Comparison of ENCODE assay signal across 8 mouse cellular contexts in genomic region chr5:145279948-145280347, GRCm38 (mm10). TPM values are rescaled to one million over a fixed set of nuclear protein-coding genes. Genes with fewer than 3 reads are reported as not detected.
DNase-seq lines count a peak whose midpoint lies in the region; ATAC-seq and TF ChIP-seq lines count a peak whose summit lies in the region.

No protein-coding gene starts in this region.

- H3K4me2 ChIP-seq in midbrain, embryonic 11.5 days, result no peak overlapping the region

- H3K27ac ChIP-seq in heart, adult 2 months, result no peak overlapping the region
- H3K27ac ChIP-seq in hindbrain, embryonic 10.5 days, result no peak overlapping the region
- H3K27ac ChIP-seq in midbrain, embryonic 11.5 days (ENCODE audit: low read depth, low read length), result no peak overlapping the region

- intact Hi-C loops in heart, adult 2 months (cut with DNase I), result loop anchor here (2.0 to 5.0 kb wide), 2 partner anchors 49 to 78 kb away; partner anchors contain the start of genes Zfp655, Zkscan14 and Zkscan5

- H3K4me3 ChIP-seq in heart, adult 2 months, result peak overlapping the region; percentile 96; the same call in 1 of the 2 replicates
- H3K4me3 ChIP-seq in E14TG2a.4 (replicated peaks; ENCODE audit: low read length), result peak overlapping the region; percentile 94
- H3K4me3 ChIP-seq in hindbrain, embryonic 10.5 days, result peak overlapping the region; percentile 90
- peak overlapping the region; percentile 81; the same call in 1 of the 2 replicates for H3K4me3 ChIP-seq in midbrain, embryonic 11.5 days (ENCODE audit: low read depth, low read length)

- ATAC-seq in midbrain, embryonic 11.5 days (ENCODE audit: low FRiP score), result peak; percentile 38; the same call in 1 of the 2 replicates

- TF ChIP-seq CTCF in heart, adult 2 months (IDR thresholded peaks at IDR 0.05), result no peak
- TF ChIP-seq CTCF in E14TG2a.4 (conservative IDR thresholded peaks at IDR 0.05; ENCODE audit: low read length), result no peak

- H3K27me3 ChIP-seq in heart, adult 2 months (ENCODE audit: control insufficient read depth, insufficient read depth, low read length), result no peaks in the 10 kb centered on the region
- no peaks in the 10 kb centered on the region for H3K27me3 ChIP-seq in E14TG2a.4 (ENCODE audit: insufficient read depth, low read length)
- no peaks in the 10 kb centered on the region for H3K27me3 ChIP-seq in hindbrain, embryonic 10.5 days (ENCODE audit: insufficient read depth, poor library complexity, severe bottlenecking)
- H3K27me3 ChIP-seq in midbrain, embryonic 11.5 days (ENCODE audit: control insufficient read depth, insufficient read depth, low read length), result no peaks in the 10 kb centered on the region

- peaks cover 7% of the 10 kb centered on the region; the same call in 1 of the 2 replicates for H3K9me3 ChIP-seq in E14TG2a.4 (ENCODE audit: low read length)
- H3K9me3 ChIP-seq in hindbrain, embryonic 10.5 days, result no peaks in the 10 kb centered on the region
- no peaks in the 10 kb centered on the region for H3K9me3 ChIP-seq in midbrain, embryonic 11.5 days (ENCODE audit: control insufficient read depth, low read length)

- no peak for TF ChIP-seq POLR2A in heart, adult 2 months (IDR thresholded peaks at IDR 0.05; ENCODE audit: insufficient read depth, low read depth, low read length)

- no peak for TF ChIP-seq EP300 in heart, adult 2 months (IDR thresholded peaks at IDR 0.05; ENCODE audit: insufficient read depth, low read depth, low read length)

- DNase-seq in heart, adult 2 months, result no peak
- no peak for DNase-seq in heart, postnatal 4 days
- DNase-seq in hindbrain, embryonic 10.5 days (ENCODE audit: low spot score), result no peak
- DNase-seq in midbrain, embryonic 11.5 days (ENCODE audit: low spot score, missing footprints), result no peak
- no peak for DNase-seq in thymus, postnatal 25 days
- no peak for DNase-seq in spleen, postnatal 14 days (ENCODE audit: low spot score in 2 of 2)
- DNase-seq in right cerebral cortex, postnatal 25 days, result no peak

- no peaks in the 10 kb centered on the region for H3K79me2 ChIP-seq in heart, adult 2 months (replicated peaks; ENCODE audit: control insufficient read depth, insufficient read depth, low read length)

- no peaks in the 10 kb centered on the region for H3K36me3 ChIP-seq in heart, adult 2 months (ENCODE audit: control insufficient read depth, insufficient read depth, low read length)
- peaks cover 32% of the 10 kb centered on the region for H3K36me3 ChIP-seq in E14TG2a.4 (ENCODE audit: insufficient read depth, low read length)
- peaks cover 26% of the 10 kb centered on the region for H3K36me3 ChIP-seq in hindbrain, embryonic 10.5 days
- H3K36me3 ChIP-seq in midbrain, embryonic 11.5 days (ENCODE audit: control insufficient read depth, insufficient read depth, low read length), result peaks cover 14% of the 10 kb centered on the region

- 80% methylated on average over 2 of the region's 2 CpGs for WGBS in heart, adult 2 months
- 87% methylated on average over 2 of the region's 2 CpGs for WGBS in hindbrain, embryonic 10.5 days
- WGBS in midbrain, embryonic 11.5 days, result 97% methylated on average over 2 of the region's 2 CpGs

- peaks cover 1% of the 10 kb centered on the region; the same call in 1 of the 2 replicates for H3K4me1 ChIP-seq in heart, adult 2 months (ENCODE audit: control insufficient read depth, insufficient read depth, low read length)
- peaks cover 29% of the 10 kb centered on the region for H3K4me1 ChIP-seq in E14TG2a.4 (replicated peaks; ENCODE audit: low read depth, low read length)
- H3K4me1 ChIP-seq in hindbrain, embryonic 10.5 days (replicated peaks), result peaks cover 12% of the 10 kb centered on the region
- H3K4me1 ChIP-seq in midbrain, embryonic 11.5 days (ENCODE audit: control insufficient read depth, insufficient read depth, low read length), result peaks cover 8% of the 10 kb centered on the region; the same call in 1 of the 2 replicates

- no peak overlapping the region for H3K9ac ChIP-seq in heart, adult 2 months (ENCODE audit: low read depth, low read length)
- no peak overlapping the region for H3K9ac ChIP-seq in midbrain, embryonic 11.5 days (ENCODE audit: low read length)

RNA-seq across cellular contexts. Expression of gene Zscan25, which starts 0.4 kb away (rescaled TPM):
- 1 to 10 TPM; 7.6 to 8.9 TPM for total RNA-seq in heart, adult 2 months (2021)
- 6.9 and 9.0 TPM in 2 replicates for polyA plus RNA-seq in heart, adult 2 months (2012; rRNA removed)
- total RNA-seq in heart, postnatal 4 days (2021), result 10 to 100 TPM; 15.4 to 15.9 TPM
- 0.25 and 0.95 TPM in 2 replicates for polyA plus RNA-seq in hindbrain, embryonic 10.5 days (2016; fragmentation: Nextera tagmentation; extraction: Ambion mirVana)
- 0.61 and 1.0 TPM in 2 replicates for polyA plus RNA-seq in midbrain, embryonic 11.5 days (2014; fragmentation: Nextera tagmentation; extraction: Ambion mirVana)

RNA-seq across cellular contexts. Expression of gene Zfp655, which starts 48.4 kb away (rescaled TPM):
- total RNA-seq in heart, adult 2 months (2021), result 10 to 100 TPM; 25.2 to 30.7 TPM
- 24.0 and 40.8 TPM in 2 replicates for polyA plus RNA-seq in heart, adult 2 months (2012; rRNA removed)
- total RNA-seq in heart, postnatal 4 days (2021), result 10 to 100 TPM; 31.7 to 33.7 TPM
- 32.0 and 32.7 TPM in 2 replicates for polyA plus RNA-seq in hindbrain, embryonic 10.5 days (2016; fragmentation: Nextera tagmentation; extraction: Ambion mirVana)
- polyA plus RNA-seq in midbrain, embryonic 11.5 days (2014; fragmentation: Nextera tagmentation; extraction: Ambion mirVana), result 43.2 and 48.9 TPM in 2 replicates
